Mouse (Mus musculus): ENCODE measurements at regions not wholly inside any gene's neighbourhood (a gene's known extent, or its start where the extent isn't known, plus 50 kb on each side); places are given as distances from the start of the nearest gene placed in this dataset.

DNA sequence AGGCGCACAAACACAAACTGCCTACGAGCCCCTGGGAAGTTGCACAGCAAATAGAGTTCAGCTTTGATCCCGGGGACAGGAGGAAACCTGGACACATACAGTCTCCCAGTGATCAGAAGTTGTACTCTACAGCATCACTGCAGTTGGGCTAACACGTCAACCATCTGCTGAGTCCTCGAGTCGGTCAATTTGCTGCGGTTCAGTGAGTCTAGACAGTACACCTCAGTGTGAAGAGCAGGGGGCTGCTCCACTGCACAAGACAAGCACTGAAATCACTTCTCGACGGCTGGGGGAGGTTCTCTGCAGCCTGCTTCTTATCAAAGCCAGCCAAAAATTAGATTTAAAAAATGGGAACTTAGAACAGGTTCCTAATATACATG is 78.4 kb upstream of the Aco1 start:
- Histone ChIP-seq H3K27ac (ENCODE audit: insufficient read depth, low read length) (no peak overlapping the region), H3K4me3 (ENCODE audit: low read depth, low read length) (no peak overlapping the region), H3K27me3 (ENCODE audit: control insufficient read depth, insufficient read depth, low read length, poor library complexity, severe bottlenecking) (no peaks in the 10 kb centered on the region), H3K36me3 (ENCODE audit: control insufficient read depth, insufficient read depth, low read length, poor library complexity, severe bottlenecking) (no peaks in the 10 kb centered on the region), H3K4me1 (ENCODE audit: control insufficient read depth, insufficient read depth, low read length) (no peaks in the 10 kb centered on the region), H3K9ac (ENCODE audit: low read depth, poor library complexity, severe bottlenecking) (no peak overlapping the region), H3K9me3 (replicated peaks; ENCODE audit: control insufficient read depth, insufficient read depth, low read length, poor library complexity, severe bottlenecking) (peaks cover 21% of the 10 kb centered on the region)
- TF ChIP-seq EP300 (IDR thresholded peaks at IDR 0.05; ENCODE audit: insufficient read depth, low read depth, low read length) (no peak), CTCF (IDR thresholded peaks at IDR 0.05; ENCODE audit: low read depth, low read length) (no peak), POLR2A (IDR thresholded peaks at IDR 0.05; ENCODE audit: insufficient read depth, low read length) (no peak)

DNA sequence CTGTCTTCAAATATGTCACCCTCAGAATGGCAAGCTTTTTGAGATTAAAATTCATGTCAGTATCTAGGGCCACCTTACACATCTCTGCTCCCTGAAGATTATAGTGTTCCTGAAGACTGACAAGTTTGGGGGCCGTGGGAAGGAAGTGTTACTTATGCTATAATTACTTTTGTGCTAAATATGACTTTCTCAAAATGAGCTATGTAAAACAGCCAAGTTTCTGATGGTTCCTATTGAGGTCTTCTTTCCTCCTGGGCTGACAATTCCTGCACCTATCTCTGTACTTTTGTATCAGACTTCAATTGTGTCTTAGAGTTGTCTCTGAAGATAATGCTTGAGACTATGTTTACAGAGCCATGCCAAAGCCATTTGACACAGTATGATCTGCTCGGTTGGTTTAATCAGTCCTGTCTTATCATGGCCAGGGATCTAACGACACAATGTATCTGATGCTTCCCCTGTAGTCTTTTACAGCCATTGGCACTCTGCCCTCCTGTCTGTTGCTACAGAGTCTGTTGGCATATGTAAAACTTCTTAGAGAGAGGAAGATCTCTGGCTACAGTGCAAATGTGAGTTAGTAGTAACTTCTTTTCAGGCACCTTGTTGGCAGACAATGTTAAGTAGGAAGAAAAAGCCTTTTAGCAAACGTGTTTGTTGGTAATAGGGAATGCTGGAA is 71.8 kb upstream of the Aco1 start:
- H3K4me1 ChIP-seq (ENCODE audit: control insufficient read depth, insufficient read depth, low read length) = no peaks in the 10 kb centered on the region
- no peak for TF ChIP-seq POLR2A (IDR thresholded peaks at IDR 0.05; ENCODE audit: insufficient read depth, low read length)
- TF ChIP-seq EP300 (IDR thresholded peaks at IDR 0.05; ENCODE audit: insufficient read depth, low read depth, low read length) = no peak
- TF ChIP-seq CTCF (IDR thresholded peaks at IDR 0.05; ENCODE audit: low read depth, low read length) = no peak

DNA sequence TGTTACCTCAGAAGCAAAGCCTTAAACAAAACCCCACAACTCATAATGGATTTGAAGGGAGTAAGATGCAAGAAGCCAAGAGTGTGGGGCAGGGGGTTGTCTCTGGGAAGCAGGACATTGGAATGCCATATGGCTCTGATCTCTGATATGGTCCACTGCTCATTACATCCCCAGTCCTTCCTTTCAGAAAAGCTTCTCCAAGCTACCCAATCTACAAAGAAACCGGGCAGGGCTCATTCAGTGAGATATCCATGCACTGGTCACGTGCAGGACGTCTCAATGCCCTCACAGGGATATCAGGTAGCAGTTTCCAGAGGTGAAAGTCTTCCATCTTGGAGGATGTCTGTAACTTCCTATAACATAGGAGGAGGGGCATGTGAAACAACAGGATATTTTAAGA is 61.8 kb upstream of the Aco1 start:
- H3K36me3 ChIP-seq (ENCODE audit: control insufficient read depth, insufficient read depth, low read length, poor library complexity, severe bottlenecking) = no peaks in the 10 kb centered on the region
- no peak overlapping the region for H3K4me3 ChIP-seq (ENCODE audit: low read depth, low read length)
- no peaks in the 10 kb centered on the region for H3K27me3 ChIP-seq (ENCODE audit: control insufficient read depth, insufficient read depth, low read length, poor library complexity, severe bottlenecking)
- no peaks in the 10 kb centered on the region for H3K4me1 ChIP-seq (ENCODE audit: control insufficient read depth, insufficient read depth, low read length)
- no peak for TF ChIP-seq EP300 (IDR thresholded peaks at IDR 0.05; ENCODE audit: insufficient read depth, low read depth, low read length)
- no peak for TF ChIP-seq POLR2A (IDR thresholded peaks at IDR 0.05; ENCODE audit: insufficient read depth, low read length)
- TF ChIP-seq CTCF (IDR thresholded peaks at IDR 0.05; ENCODE audit: low read depth, low read length) = no peak
- H3K27ac ChIP-seq (ENCODE audit: insufficient read depth, low read length) = no peak overlapping the region
- no peaks in the 10 kb centered on the region for H3K9me3 ChIP-seq (replicated peaks; ENCODE audit: control insufficient read depth, insufficient read depth, low read length, poor library complexity, severe bottlenecking)
- no peak overlapping the region for H3K9ac ChIP-seq (ENCODE audit: low read depth, poor library complexity, severe bottlenecking)

More for the DNA sequence above, 71.8 kb upstream of the Aco1 start:
- H3K4me3 ChIP-seq (ENCODE audit: low read depth, low read length) = no peak overlapping the region
- H3K27ac ChIP-seq (ENCODE audit: insufficient read depth, low read length) = no peak overlapping the region
- no peaks in the 10 kb centered on the region for H3K9me3 ChIP-seq (replicated peaks; ENCODE audit: control insufficient read depth, insufficient read depth, low read length, poor library complexity, severe bottlenecking)
- no peaks in the 10 kb centered on the region for H3K36me3 ChIP-seq (ENCODE audit: control insufficient read depth, insufficient read depth, low read length, poor library complexity, severe bottlenecking)
- H3K27me3 ChIP-seq (ENCODE audit: control insufficient read depth, insufficient read depth, low read length, poor library complexity, severe bottlenecking) = no peaks in the 10 kb centered on the region
- no peak overlapping the region for H3K9ac ChIP-seq (ENCODE audit: low read depth, poor library complexity, severe bottlenecking)

DNA sequence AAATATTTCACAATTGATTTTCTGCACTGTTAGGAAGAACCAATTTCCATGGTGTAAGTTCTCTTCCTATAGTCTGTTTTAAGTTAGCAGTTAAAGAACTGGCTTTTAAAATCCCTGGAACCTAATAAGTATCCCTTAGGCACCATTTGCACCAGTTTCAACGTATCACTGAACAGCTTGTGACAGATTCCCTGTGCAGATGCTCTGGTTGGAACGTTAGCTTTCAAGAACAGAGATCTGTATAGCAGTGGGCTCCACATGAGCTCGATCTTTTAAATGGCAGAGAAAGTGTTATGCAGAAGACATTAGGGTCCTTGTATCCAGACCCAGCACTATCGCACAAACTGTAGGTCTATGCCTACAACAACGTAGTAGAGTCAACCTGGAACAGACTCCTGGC is 52.6 kb upstream of the Aco1 start:
- Histone ChIP-seq H3K9me3 (replicated peaks; ENCODE audit: control insufficient read depth, insufficient read depth, low read length, poor library complexity, severe bottlenecking) (no peaks in the 10 kb centered on the region), H3K27ac (ENCODE audit: insufficient read depth, low read length) (no peak overlapping the region), H3K9ac (ENCODE audit: low read depth, poor library complexity, severe bottlenecking) (no peak overlapping the region), H3K4me3 (ENCODE audit: low read depth, low read length) (no peak overlapping the region), H3K27me3 (ENCODE audit: control insufficient read depth, insufficient read depth, low read length, poor library complexity, severe bottlenecking) (no peaks in the 10 kb centered on the region), H3K4me1 (ENCODE audit: control insufficient read depth, insufficient read depth, low read length) (no peaks in the 10 kb centered on the region), H3K36me3 (ENCODE audit: control insufficient read depth, insufficient read depth, low read length, poor library complexity, severe bottlenecking) (no peaks in the 10 kb centered on the region)
- no peak for TF ChIP-seq CTCF (IDR thresholded peaks at IDR 0.05; ENCODE audit: low read depth, low read length)
- no peak for TF ChIP-seq POLR2A (IDR thresholded peaks at IDR 0.05; ENCODE audit: insufficient read depth, low read length)
- TF ChIP-seq EP300 (IDR thresholded peaks at IDR 0.05; ENCODE audit: insufficient read depth, low read depth, low read length) = no peak

Data from ES-Bruce4 (cell line).